Mouse (Mus musculus) frontal cortex, adult (tissue): Measurements from ENCODE around the gene Slc43a1.

ENCODE experiments used
- ATAC-seq: cut with Nextera tagmentation; 2 replicates; pipeline ENCODE4 v1.9.2; 2017; ENCODE audit warnings: mild to moderate bottlenecking, moderate library complexity, mixed read lengths; ENCODE audit not compliant: low TSS enrichment

Slc43a1 gene

DNA sequence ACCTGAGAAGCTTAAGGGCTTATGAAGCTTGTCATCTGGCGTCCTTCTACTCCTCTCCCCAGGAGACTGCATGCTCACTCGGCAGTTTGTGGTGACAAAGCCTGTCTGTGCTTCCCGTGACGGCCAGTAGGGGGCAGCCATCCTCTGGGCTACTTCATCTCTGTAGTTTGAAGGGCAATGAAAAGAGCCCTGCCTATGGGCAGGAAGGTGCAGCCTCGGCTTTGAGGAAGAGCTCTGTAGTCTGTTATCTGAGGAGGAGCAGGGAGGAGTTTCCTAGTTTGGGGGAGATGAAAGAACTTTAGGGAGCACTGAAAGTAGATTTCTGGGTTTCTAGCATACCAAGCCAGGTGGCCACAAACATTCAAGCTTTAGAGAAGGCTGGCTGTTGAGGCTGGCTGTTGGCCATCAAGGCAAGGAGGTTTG is 29.9 kb downstream of the Slc43a1 start:
- peak; percentile 41 for ATAC-seq

- peak; percentile 29 for ATAC-seq
Measured at GRCm38 (mm10) chr2:84868977-84869376, 30.3 kb downstream of the Slc43a1 start.

GRCm38 (mm10) chr2:84870623-84871160 is 32.0 kb downstream of the Slc43a1 start:
- no peak for ATAC-seq

GRCm38 (mm10) chr2:84872105-84872716 is 33.6 kb downstream of the Slc43a1 start:
- ATAC-seq: no peak

- no peak for ATAC-seq
Measured at GRCm38 (mm10) chr2:84875842-84876241, 37.2 kb downstream of the Slc43a1 start.

- no peak for ATAC-seq
Measured at GRCm38 (mm10) chr2:84880590-84880989, 41.9 kb downstream of the Slc43a1 start.

DNA sequence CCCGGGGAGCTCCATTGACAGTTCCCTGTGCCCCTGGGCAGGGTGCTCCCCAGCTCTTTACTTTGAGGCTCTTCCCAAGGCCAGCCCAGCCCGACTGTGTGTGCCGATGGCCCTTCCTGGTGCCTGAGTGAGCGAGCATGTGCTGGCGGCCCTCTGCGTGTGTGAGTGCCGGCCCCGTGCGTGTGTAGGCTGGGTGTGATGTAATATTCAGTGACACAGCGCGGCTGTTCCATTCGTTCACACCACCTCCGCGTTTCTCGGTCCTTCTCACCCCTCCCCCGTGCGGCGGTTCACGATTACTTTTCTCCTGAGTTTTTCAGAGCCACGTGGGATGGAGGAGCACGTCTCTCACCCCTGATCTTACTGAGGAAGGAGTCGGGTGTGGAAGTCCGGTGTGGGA is 44.0 kb downstream of the Slc43a1 start:
- ATAC-seq: peak; percentile 63

DNA sequence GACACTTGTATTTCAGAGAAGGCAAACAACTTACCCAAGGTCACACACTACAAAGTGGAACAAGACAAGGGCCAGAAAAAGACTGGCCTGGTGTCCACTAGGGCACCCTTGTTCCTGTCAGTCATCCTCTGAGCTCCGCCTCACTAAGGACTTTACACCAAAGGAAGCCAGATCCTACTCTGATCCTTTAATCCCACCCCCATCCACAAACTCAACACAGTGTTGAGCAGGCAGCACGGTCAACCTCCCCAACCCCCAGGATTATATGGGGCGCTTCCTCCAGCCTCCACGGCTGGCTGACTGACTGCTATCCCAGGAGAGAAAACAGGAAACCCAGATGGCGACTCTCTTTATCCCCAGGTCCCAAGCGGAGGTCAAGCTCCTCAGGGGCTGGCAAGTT is 44.4 kb downstream of the Slc43a1 start:
- ATAC-seq: no peak

- no peak for ATAC-seq
Measured at GRCm38 (mm10) chr2:84883530-84883929, 44.9 kb downstream of the Slc43a1 start.

DNA sequence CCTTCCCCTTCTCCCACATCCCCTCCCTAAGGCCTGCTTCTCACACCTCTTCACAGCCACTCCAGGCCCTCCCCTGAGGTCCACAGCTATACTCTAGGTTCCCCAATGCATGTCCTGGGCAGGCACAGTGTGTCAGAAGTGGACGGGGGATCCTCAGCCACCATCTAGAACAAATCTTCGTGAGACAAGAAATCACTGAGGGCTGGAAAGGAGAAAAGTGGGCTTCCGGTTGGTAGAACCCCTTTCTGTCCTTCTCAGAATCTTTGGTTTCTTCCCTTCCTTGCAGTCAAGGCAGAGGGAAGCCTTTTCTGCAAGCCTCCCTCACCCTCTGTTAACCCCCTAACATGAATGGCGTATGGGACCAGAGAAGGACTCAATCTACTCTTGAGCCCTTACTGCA is 45.3 kb downstream of the Slc43a1 start:
- no peak for ATAC-seq

DNA sequence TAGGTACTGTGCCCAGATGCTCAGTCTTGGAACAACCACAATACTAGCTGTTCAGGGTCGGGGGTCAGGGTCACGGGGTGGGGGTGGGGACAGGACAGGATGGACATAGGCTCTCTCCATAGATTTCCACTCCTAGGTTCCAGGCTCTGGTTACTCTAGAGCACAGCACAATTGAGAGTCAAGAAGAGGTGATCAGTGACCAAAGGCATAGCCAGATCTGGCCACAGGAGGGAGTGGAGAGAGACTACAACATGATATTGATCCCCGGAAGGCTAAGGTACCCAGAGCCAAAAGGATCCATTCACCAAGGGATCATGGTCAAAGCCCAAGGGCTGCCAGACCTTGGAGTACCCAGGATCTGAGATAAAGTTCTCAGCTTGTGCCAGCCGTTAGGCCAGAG is 46.0 kb downstream of the Slc43a1 start:
- no peak for ATAC-seq

- ATAC-seq: no peak
Measured at GRCm38 (mm10) chr2:84885084-84886055, 46.7 kb downstream of the Slc43a1 start.

GRCm38 (mm10) chr2:84886234-84886731 is 47.6 kb downstream of the Slc43a1 start, which contains the start of gene Rtn4rl2:
Gene Rtn4rl2 (minus strand): TSS chr2:84886710.
- ATAC-seq: no peak

DNA sequence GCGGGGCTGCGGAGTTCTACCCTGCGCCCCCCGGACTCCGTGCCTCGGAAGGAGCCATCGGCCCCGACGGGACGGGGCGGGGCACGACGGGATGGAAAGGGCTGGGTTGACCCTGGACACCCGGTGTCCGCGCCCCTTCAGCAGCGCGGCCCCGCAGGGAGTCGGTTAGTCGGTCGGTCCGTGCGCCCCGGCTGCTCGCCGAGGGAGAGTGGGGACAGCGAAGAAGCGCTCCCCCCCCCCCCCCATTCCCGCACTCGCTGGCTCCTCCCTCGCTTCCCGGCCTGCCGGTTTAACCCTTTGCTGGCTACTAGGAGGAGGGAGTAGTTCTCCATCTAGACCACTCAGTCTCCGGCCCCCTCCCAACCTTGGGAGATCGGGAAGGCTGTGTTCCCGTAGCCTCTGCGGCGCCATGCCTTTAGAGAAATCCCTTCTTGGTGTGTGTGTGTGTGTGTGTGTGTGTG is 48.2 kb downstream of the Slc43a1 start:
- no peak for ATAC-seq

- peak; percentile 7; the same call in 1 of the 2 replicates for ATAC-seq
Measured at GRCm38 (mm10) chr2:84887411-84888271, 49.0 kb downstream of the Slc43a1 start.

- peak; percentile 42 for ATAC-seq
Measured at GRCm38 (mm10) chr2:84888657-84889315, 50.1 kb downstream of the Slc43a1 start.

GRCm38 (mm10) chr2:84889316-84890044 is 50.8 kb downstream of the Slc43a1 start:
- ATAC-seq: no peak

- ATAC-seq: peak; percentile 25; the same call in 1 of the 2 replicates
Measured at GRCm38 (mm10) chr2:84890045-84890340, 51.3 kb downstream of the Slc43a1 start.

GRCm38 (mm10) chr2:84893359-84893758 is 54.7 kb downstream of the Slc43a1 start:
- no peak for ATAC-seq

DNA sequence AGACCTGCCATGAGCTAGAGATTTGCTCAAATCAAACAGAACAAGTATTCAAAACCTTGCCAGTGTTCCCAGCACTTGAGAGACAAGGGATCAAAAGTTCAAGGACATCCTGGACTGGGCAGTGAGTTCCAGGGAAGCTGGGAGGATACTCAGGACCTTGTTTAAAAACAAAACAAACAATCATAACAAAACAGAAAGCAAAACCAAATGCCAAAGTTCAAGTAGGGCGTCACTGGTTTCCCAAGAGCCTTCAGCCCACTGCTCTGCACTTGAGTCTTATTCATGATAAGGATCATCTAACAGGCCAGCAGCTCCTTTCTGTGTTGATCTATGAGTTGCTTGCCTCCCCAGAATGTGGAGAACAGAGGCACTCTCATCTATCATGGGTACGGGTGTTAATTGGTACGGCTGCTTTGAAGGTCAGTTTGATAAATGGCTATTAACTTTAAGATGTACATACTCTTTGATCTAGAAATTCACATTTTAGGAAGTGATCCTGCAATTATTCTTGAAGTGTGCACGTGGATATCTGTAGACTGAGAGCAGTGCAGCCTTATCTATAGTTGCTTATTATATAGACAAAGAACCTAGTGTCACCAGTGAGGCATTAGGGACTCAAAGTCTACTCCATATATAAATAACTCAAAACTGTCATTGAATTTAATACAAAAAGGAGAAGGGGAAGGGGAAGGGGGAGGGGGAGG is 57.0 kb downstream of the Slc43a1 start:
- no peak for ATAC-seq
